Mouse (Mus musculus): ENCODE measurements around the gene Jund. TPM values are rescaled to one million over a fixed set of nuclear protein-coding genes. Genes with fewer than 3 reads are reported as not detected.

Gene Jund
- polyA plus RNA-seq, 1 experiment from 2014 or later: 49.7 TPM

GRCm38 (mm10) chr8:70738211-70738610 is 39.5 kb downstream of the Jund start:
- H3K9me3 ChIP-seq: no peaks in the 10 kb centered on the region
- no peak overlapping the region for H3K9ac ChIP-seq
- H3K36me3 ChIP-seq: no peaks in the 10 kb centered on the region
- WGBS: 37% methylated on average over 3 of the region's 3 CpGs
- H3K27me3 ChIP-seq: peaks cover 35% of the 10 kb centered on the region
- no peak overlapping the region for H3K27ac ChIP-seq
- no peak overlapping the region for H3K4me3 ChIP-seq
- peaks cover 3% of the 10 kb centered on the region; the same call in 1 of the 2 replicates for H3K4me1 ChIP-seq
- H3K4me2 ChIP-seq: no peak overlapping the region
- no peak for ATAC-seq (ENCODE audit: borderline replicate concordance, extremely low read depth, low FRiP score, low TSS enrichment)

DNA sequence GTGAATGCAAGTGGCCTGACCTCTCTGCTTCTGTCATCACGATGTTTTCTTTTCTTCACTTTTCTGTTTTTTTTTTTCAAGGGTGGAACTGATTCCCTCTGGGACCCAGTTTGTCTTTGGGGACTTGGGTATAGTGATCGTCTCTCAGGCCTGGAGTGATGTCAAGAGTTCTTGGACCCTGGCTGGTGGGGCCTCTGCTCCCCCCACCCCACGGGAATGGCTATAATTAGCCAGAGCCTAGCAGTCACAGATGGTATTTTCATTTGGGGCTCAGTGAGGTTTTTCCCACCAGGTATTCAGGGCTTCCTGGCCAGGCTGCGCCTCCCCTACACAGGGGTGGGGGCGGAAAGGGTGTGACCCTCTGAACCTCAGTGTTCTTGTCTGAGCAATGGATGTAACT is 42.9 kb downstream of the Jund start:
- Histone ChIP-seq H3K27me3 (peaks cover 70% of the 10 kb centered on the region), H3K9ac (no peak overlapping the region), H3K36me3 (no peaks in the 10 kb centered on the region), H3K4me1 (peaks cover 15% of the 10 kb centered on the region), H3K27ac (no peak overlapping the region), H3K4me2 (no peak overlapping the region), H3K9me3 (no peaks in the 10 kb centered on the region), H3K4me3 (no peak overlapping the region)
- no peak for ATAC-seq (ENCODE audit: borderline replicate concordance, extremely low read depth, low FRiP score, low TSS enrichment)
- 49% methylated on average over 5 of the region's 5 CpGs for WGBS

GRCm38 (mm10) chr8:70742176-70742575 is 43.4 kb downstream of the Jund start:
- no peak overlapping the region for H3K27ac ChIP-seq
- no peak overlapping the region for H3K4me3 ChIP-seq
- H3K9me3 ChIP-seq: no peaks in the 10 kb centered on the region
- ATAC-seq (ENCODE audit: borderline replicate concordance, extremely low read depth, low FRiP score, low TSS enrichment): no peak
- 58% methylated on average over 11 of the region's 11 CpGs for WGBS
- H3K4me1 ChIP-seq: peaks cover 15% of the 10 kb centered on the region
- H3K9ac ChIP-seq: no peak overlapping the region
- no peaks in the 10 kb centered on the region for H3K36me3 ChIP-seq
- H3K27me3 ChIP-seq: peaks cover 75% of the 10 kb centered on the region
- H3K4me2 ChIP-seq: no peak overlapping the region

GRCm38 (mm10) chr8:70742981-70743655 is 44.4 kb downstream of the Jund start:
- no peak for ATAC-seq (ENCODE audit: borderline replicate concordance, extremely low read depth, low FRiP score, low TSS enrichment)
- no peaks in the 10 kb centered on the region for H3K36me3 ChIP-seq
- no peak overlapping the region for H3K27ac ChIP-seq
- no peaks in the 10 kb centered on the region for H3K9me3 ChIP-seq
- peaks cover 82% of the 10 kb centered on the region for H3K27me3 ChIP-seq
- no peak overlapping the region for H3K9ac ChIP-seq
- WGBS: 4% methylated on average over 37 of the region's 38 CpGs
- H3K4me3 ChIP-seq: 0 out of 2 replicates have a peak overlapping the region, but pooled peaks have one; percentile 27
- H3K4me1 ChIP-seq: peaks cover 15% of the 10 kb centered on the region
- H3K4me2 ChIP-seq: peak overlapping the region; percentile 52

- H3K9ac ChIP-seq: peak overlapping the region; percentile 29; the same call in 1 of the 2 replicates
- WGBS: 6% methylated on average over 48 of the region's 48 CpGs
- H3K27ac ChIP-seq: no peak overlapping the region
- peaks cover 15% of the 10 kb centered on the region for H3K4me1 ChIP-seq
- peaks cover 90% of the 10 kb centered on the region for H3K27me3 ChIP-seq
- H3K4me2 ChIP-seq: peak overlapping the region; percentile 52
- ATAC-seq (ENCODE audit: borderline replicate concordance, extremely low read depth, low FRiP score, low TSS enrichment): peak; percentile 41; the same call in 1 of the 2 replicates
- no peaks in the 10 kb centered on the region for H3K36me3 ChIP-seq
- peak overlapping the region; percentile 27 for H3K4me3 ChIP-seq
- H3K9me3 ChIP-seq: no peaks in the 10 kb centered on the region
Measured at GRCm38 (mm10) chr8:70743656-70744590, 45.2 kb downstream of the Jund start.

- 41% methylated on average over 11 of the region's 11 CpGs for WGBS
- Histone ChIP-seq H3K27me3 (peaks cover 94% of the 10 kb centered on the region), H3K36me3 (no peaks in the 10 kb centered on the region), H3K9me3 (no peaks in the 10 kb centered on the region), H3K4me2 (no peak overlapping the region), H3K9ac (no peak overlapping the region), H3K27ac (no peak overlapping the region), H3K4me3 (no peak overlapping the region), H3K4me1 (peaks cover 15% of the 10 kb centered on the region)
- ATAC-seq (ENCODE audit: borderline replicate concordance, extremely low read depth, low FRiP score, low TSS enrichment): no peak
Measured at GRCm38 (mm10) chr8:70744806-70745205, 46.1 kb downstream of the Jund start.

DNA sequence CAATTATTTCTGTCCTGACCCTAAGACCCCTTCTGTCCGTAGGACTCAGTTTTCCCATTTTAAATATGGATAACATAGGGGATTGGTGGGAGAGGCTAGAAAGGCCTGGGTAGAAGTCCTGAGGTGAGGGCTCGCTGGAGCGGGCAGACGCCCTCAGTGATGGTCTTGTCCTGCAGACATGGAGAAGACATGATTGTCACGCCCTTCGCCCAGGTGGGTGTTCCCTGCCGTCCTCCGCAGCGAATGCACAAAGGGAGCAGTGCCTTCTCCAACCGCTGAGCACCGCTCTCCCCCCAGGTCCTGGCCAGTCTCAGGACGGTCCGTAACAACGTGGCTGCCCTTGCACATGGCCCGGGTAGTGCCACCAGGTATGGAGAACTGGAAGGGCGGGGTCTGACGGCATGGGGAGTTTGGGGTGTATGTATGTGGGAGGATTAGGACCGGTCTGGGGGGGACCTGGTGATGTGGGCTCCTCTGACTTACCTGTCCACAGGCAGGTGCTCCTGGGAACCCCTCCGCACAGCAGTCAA is 47.0 kb downstream of the Jund start:
- 46% methylated on average over 19 of the region's 19 CpGs for WGBS
- peaks cover 15% of the 10 kb centered on the region for H3K4me1 ChIP-seq
- no peak for ATAC-seq (ENCODE audit: borderline replicate concordance, extremely low read depth, low FRiP score, low TSS enrichment)
- no peak overlapping the region for H3K9ac ChIP-seq
- H3K27ac ChIP-seq: no peak overlapping the region
- H3K27me3 ChIP-seq: peaks cover 86% of the 10 kb centered on the region
- no peak overlapping the region for H3K4me3 ChIP-seq
- H3K9me3 ChIP-seq: no peaks in the 10 kb centered on the region
- H3K36me3 ChIP-seq: no peaks in the 10 kb centered on the region
- no peak overlapping the region for H3K4me2 ChIP-seq

DNA sequence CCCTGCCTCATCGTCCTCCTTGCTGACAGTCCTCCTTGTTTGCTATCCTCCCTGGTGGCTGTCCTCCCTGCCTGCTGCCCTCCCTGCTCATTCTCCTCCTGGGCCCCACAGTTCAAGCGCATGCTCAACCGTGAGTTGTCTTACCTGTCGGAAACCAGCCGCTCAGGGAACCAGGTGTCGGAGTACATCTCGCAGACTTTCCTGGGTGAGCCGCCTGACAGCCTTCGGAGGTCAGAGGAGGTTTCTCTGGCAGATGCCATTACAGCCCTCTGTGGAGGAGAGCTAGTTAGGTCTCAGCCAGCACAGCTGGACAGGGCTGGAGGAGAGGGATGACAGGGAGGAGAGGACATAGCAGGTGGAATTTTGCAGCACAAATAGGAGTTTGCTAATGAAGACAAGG is 47.9 kb downstream of the Jund start:
- Histone ChIP-seq H3K4me2 (no peak overlapping the region), H3K36me3 (no peaks in the 10 kb centered on the region), H3K4me1 (peaks cover 15% of the 10 kb centered on the region), H3K4me3 (no peak overlapping the region), H3K9ac (no peak overlapping the region), H3K27me3 (peaks cover 77% of the 10 kb centered on the region), H3K9me3 (no peaks in the 10 kb centered on the region), H3K27ac (no peak overlapping the region)
- ATAC-seq (ENCODE audit: borderline replicate concordance, extremely low read depth, low FRiP score, low TSS enrichment): no peak
- 56% methylated on average over 9 of the region's 9 CpGs for WGBS

- H3K4me2 ChIP-seq: no peak overlapping the region
- peaks cover 20% of the 10 kb centered on the region for H3K4me1 ChIP-seq
- no peak overlapping the region for H3K9ac ChIP-seq
- no peaks in the 10 kb centered on the region for H3K9me3 ChIP-seq
- H3K36me3 ChIP-seq: no peaks in the 10 kb centered on the region
- no peak for ATAC-seq (ENCODE audit: borderline replicate concordance, extremely low read depth, low FRiP score, low TSS enrichment)
- 85% methylated on average over 18 of the region's 18 CpGs for WGBS
- H3K27ac ChIP-seq: no peak overlapping the region
- peaks cover 70% of the 10 kb centered on the region for H3K27me3 ChIP-seq
- no peak overlapping the region for H3K4me3 ChIP-seq
Measured at GRCm38 (mm10) chr8:70747211-70747890, 48.6 kb downstream of the Jund start.

GRCm38 (mm10) chr8:70748246-70749096 is 49.7 kb downstream of the Jund start:
- no peak overlapping the region for H3K4me2 ChIP-seq
- peaks cover 59% of the 10 kb centered on the region for H3K27me3 ChIP-seq
- no peak overlapping the region for H3K4me3 ChIP-seq

More at GRCm38 (mm10) chr8:70748246-70749096, 49.7 kb downstream of the Jund start:
- Histone ChIP-seq H3K9ac (no peak overlapping the region), H3K4me1 (peaks cover 27% of the 10 kb centered on the region), H3K36me3 (no peaks in the 10 kb centered on the region), H3K27ac (no peak overlapping the region), H3K9me3 (no peaks in the 10 kb centered on the region)
- 82% methylated on average over 23 of the region's 23 CpGs for WGBS
- ATAC-seq (ENCODE audit: borderline replicate concordance, extremely low read depth, low FRiP score, low TSS enrichment): no peak
